Mouse (Mus musculus): ENCODE results near the gene Gnb4.

Gnb4 gene

DNA sequence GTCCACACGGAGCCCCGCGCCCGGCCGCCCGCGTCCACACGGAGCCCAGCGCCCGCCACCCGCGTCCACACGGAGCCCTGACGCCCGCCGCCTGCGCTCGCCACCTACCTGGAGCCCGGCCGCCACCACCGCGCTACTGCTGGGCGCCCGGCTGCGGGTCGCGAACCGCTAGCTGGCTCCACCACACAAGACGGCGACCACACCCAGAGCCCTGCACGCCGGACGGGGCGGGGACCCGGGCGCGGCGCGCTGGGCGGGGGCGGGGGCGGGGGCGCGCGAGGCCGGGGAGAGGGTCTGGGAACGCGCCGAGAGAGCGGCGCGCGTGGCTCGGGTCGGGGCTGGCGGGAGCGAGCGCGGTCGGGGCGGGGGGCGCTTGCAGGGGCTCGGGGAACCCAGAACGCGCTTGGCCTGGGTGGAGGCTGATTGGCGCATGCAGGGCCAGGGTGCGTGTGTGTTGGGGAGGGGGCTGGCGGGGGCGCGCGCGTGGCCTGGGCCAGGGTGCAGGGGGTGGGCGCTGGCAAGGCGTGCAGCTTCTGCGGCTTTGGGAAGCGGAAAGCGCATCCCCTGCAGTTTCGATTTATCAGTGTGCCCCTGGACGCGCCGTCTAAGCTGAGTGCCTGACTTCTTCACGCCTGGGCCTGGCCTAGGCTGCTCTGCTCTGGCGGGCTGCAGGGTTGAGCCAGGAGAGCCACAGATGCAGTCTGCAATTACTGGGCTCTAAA, at the start of gene Gnb4:
Gnb4 (minus strand) TSS at position 255 of the 722 bp plus-strand sequence.
- no peak for DNase-seq (ENCODE audit: low spot score in 2 of 2)

GRCm38 (mm10) chr3:32661556-32661930, 45.2 kb upstream of the Gnb4 start:
- no peak for DNase-seq (ENCODE audit: low spot score in 2 of 2)

DNA sequence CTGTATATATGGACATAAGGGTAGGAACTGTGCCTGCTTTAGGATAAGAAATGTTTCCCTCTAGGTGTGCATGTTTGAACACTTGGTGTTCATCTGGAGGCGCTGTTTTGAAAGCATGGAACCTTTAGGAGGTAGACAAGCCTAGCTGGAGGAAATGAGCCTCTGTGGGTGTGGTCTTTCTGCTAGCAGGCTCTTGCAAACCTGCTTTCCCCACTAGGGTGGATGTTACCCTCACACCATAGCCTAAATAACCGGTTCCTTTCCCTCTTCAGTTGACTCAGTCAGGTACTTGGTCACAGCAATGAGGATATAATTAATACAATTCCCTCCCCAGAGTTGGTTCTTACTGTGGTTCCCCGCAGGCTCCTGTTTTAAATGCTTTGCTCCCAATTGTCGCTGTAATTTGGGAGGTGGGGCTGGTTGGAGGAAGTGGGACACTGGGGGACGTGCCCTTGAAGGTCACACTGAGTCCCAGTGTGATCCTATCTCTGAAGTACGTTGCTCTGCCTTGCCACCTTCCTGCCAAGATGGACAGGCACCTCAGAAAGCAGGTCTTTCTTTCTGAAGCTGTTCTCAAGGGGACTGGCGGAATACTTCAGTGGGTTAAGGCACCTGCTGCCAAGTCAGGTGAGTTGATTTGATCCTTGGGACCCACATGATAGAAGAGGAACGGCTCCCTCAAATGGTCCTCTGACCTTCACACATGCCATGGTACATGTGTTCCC, 44.6 kb upstream of the Gnb4 start:
- DNase-seq (ENCODE audit: low spot score in 2 of 2): no peak

DNA sequence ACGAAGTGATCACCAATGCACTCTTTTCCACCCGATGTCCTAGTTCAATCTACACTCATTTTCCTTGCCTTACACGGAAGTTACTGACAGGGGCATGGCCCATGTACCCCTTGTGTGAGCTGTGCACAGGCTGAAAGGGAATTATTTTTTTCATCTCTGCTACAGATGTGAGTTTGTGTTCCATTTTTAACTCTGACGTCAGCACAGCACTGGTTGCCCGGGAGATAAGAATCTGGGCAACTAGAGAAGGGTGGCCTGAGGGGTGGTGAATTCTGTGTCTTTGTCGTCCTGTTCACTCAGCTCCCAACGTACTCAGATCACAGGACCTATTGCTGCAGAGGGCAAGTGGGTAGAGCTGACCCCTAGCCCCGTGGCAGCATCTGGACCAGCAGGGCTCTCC, 43.9 kb upstream of the Gnb4 start:
- peak; percentile 24 to 34 for DNase-seq (ENCODE audit: low spot score in 2 of 2)

GRCm38 (mm10) chr3:32659506-32659905, 43.1 kb upstream of the Gnb4 start:
- no peak for DNase-seq (ENCODE audit: low spot score in 2 of 2)

DNA sequence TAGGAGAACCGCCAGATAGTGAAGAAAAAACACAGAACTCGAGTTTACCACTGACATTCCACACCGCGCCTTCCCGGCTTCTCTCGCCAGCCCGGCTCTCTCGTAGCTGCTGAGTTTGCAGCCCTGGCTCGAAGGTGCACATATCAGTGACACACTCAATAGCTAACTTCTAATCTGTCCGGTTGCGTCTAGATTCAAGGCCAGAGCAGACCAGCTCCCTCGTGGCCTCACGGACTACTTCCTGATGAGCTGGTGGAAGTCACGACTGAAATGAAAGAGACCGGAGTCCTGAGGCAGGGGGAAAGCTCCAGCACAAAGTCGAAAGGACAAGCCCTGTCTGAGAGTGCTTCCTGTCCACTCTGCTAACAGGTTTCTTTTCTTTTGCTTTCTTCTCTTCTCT, 42.4 kb upstream of the Gnb4 start:
- DNase-seq (ENCODE audit: low spot score in 2 of 2): no peak

DNA sequence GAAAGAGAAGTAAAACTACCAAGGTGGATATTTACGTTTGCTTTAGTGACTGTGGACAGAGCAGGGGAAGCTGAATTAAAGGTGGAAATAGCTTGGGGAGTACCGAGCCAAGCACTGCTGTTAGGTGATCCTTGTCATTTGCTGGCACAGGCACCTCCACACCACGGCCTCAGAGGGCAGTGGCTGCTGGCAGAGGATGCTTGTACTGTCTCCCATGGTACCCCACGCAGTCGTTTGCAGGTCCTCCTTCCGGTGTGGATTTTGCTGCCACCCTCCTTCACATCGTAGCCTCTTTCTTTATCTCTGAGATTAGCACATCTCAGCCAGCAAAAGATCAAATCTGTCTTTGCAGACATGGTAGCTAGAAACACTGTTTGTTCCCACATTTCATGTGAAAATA, 42.0 kb upstream of the Gnb4 start:
- no peak for DNase-seq (ENCODE audit: low spot score in 2 of 2)

GRCm38 (mm10) chr3:32656398-32656994, 40.1 kb upstream of the Gnb4 start:
- no peak for DNase-seq (ENCODE audit: low spot score in 2 of 2)

DNA sequence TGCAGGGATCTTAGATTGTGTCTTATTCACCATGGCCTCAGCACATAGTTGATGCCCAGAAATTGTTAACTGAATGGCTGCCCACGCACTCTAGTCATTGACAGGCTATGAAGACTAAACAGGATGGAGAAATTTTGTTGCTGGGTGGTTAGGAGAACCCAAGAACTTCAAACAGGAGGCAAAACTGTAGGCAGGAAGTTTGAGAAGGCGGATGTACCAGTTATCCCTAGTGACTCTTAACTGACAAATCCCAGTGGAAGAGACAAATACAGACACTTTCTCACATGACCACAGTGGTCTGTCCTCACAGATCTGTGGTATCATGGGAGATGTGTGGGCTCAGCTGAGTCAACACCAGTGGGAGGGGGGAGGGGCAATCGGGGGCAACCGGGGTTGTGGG, 39.6 kb upstream of the Gnb4 start:
- DNase-seq (ENCODE audit: low spot score in 2 of 2): no peak

DNA sequence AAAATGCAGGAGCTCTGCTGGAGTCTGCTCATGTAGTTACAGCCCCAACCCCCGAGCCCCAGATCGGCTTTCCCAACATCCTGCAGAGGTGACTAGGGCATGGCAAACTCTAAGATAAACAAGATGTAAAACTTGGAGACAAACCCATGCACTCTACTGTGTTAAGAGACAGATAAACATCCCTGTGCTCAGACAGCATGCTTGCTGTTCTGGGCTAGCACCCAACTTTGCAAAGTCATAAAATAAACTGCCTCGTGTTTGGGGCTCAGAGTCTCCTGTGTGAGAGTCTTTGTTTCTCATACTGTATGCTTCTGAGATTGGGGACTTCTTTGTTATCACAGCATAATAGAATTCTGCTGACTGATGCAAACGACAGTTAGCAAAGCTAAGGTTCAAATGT, 36.4 kb upstream of the Gnb4 start:
- DNase-seq (ENCODE audit: low spot score in 2 of 2): no peak

DNA sequence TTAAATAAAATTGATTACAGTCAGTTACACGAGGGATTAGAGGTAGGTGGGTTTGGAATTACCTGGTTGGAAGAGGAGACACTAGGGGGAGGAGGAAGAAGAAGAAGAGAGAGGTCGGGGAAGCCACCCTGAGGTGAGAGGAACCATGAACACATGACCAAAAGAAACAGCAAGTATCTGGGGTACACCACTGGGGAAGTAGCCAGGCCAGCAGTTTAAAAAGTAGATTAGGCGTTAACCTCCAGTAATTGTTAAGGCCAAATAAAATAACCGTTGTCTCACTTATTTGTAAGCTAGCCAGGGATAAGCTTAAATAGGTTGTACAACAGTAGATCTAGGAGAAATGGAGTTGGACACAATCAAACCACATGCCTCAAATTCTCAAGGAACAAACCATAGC, 32.9 kb upstream of the Gnb4 start:
- DNase-seq (ENCODE audit: low spot score in 2 of 2): no peak

- DNase-seq (ENCODE audit: low spot score in 2 of 2): no peak
Observed at GRCm38 (mm10) chr3:32646918-32647317, 30.5 kb upstream of the Gnb4 start.

DNA sequence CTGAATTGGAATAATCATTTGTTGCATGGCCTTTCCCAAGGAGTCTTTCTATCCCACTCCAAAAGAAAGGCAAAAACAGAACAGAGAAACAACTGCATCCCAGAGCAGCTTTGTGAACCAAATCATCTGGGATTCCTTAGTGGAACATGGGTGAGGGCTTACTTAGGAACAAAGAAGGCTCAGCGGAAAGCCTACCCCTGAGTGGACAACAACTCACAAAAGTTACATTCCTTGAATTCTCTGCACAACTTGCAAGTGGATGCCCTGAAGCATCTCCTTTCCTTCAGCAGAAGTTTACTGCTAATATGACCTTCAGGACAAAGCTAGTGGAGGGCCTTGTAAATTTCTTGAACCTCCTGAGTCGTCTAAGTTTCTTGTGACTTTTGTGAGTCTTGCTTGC, 28.4 kb upstream of the Gnb4 start:
- no peak for DNase-seq (ENCODE audit: low spot score in 2 of 2)

DNA sequence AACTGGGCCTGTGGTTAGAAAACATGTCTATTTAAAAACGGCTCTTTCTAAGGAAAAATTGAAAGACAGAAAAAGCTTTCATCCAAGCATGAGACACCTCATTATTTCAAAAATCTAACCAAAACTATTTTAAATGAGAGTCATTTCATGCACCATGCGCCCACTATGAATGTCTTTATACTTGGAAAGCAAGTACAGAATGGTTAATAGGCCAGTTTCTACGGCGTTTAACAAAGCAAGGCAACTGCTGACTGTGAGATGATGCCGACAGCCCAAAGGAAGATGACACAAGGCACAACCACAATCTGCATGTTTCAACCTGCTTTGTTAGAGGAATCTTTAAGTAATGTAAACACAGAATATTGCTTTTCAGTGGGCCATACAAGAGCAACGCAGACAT, 25.7 kb upstream of the Gnb4 start:
- DNase-seq (ENCODE audit: low spot score in 2 of 2): no peak

DNA sequence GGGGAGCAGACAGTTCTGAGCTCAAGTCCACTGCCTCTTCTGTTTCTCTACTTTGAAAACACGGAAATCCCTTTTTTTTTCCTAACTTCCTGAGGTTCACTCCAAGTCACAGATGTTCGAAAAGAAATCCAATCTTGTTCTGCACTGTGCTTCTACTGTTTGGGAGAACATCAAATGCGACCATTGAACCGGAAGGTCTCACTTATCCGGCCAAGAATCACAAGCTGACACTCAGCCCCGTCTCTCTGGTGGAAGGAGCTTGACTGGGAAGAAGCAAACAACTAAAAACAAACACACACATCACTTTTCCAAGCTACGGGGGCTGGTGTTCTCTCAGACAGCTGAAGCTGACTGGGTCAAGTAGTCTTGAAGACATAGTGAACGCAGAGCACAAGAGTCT, 21.9 kb upstream of the Gnb4 start:
- no peak for DNase-seq (ENCODE audit: low spot score in 2 of 2)

GRCm38 (mm10) chr3:32632760-32633264, 16.4 kb upstream of the Gnb4 start:
- DNase-seq (ENCODE audit: low spot score in 2 of 2): no peak

GRCm38 (mm10) chr3:32630210-32630609, 13.8 kb upstream of the Gnb4 start:
- DNase-seq (ENCODE audit: low spot score in 2 of 2): no peak

DNA sequence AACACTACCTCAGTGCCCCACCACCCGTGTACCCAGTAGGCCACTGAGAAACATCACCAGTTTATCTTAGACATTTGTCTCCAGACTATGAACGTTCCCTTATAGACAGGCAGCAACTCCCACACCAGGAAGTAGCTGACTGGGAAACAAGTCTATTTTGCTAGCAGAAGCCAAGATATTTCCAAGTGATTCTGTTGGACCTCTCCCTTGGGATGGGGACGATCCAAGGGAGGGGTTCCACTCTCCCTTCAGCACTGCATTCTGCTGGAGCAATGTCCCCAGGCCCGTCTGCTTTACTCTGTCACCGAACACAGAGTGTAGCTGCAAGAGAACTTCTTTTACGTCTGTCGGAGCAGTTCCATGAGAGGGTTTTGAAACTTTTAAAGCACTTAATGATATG, 11.8 kb upstream of the Gnb4 start:
- no peak for DNase-seq (ENCODE audit: low spot score in 2 of 2)

- no peak for DNase-seq (ENCODE audit: low spot score in 2 of 2)
Observed at GRCm38 (mm10) chr3:32622106-32622505, 5.7 kb upstream of the Gnb4 start.

GRCm38 (mm10) chr3:32621658-32622057, 5.3 kb upstream of the Gnb4 start:
- DNase-seq (ENCODE audit: low spot score in 2 of 2): no peak

GRCm38 (mm10) chr3:32617053-32617642, 763 bp upstream of the Gnb4 start:
- peak in 1 of 2 experiments; percentile 13 for DNase-seq (ENCODE audit: low spot score in 2 of 2)

- no peak for DNase-seq (ENCODE audit: low spot score in 2 of 2)
Observed at GRCm38 (mm10) chr3:32616006-32616330, 417 bp downstream of the Gnb4 start.

DNA sequence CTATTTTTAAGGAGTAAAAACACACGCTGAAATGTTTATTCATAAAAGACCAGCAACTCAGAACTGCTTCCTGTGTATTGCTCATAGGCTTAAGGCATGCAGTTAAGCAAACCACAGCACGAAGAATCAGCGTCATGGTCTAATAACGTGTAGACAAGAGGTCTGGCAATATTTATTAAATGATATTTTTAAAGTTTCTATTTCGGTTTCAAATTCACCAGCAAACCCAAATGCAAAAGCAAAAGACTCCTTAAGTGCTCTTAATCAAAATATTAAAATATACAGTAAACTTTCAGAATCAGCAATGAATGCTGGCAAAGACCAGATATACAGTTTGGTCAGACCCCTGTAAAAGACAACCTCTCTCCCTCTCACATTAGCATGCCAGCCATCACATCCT, 1.0 kb downstream of the Gnb4 start:
- DNase-seq (ENCODE audit: low spot score in 2 of 2): no peak
